Mouse (Mus musculus) gastrocnemius, adult 2 months (tissue): ENCODE measurements at regions not wholly inside any gene's neighbourhood (a gene's known extent, or its start where the extent isn't known, plus 50 kb on each side); places are given as distances from the start of the nearest gene placed in this dataset.

Experiments used
- DNase-seq: peaks from one replicate; pipeline ENCODE4 v3.0.0; 2022
- H3K27ac ChIP-seq: fragments of 200-600 bp; 2 replicates; pipeline ENCODE4 v1.8.1; 2022; ENCODE audit warnings: mild to moderate bottlenecking
- H3K4me3 ChIP-seq: fragments of 200-600 bp; 2 replicates; pipeline ENCODE4 v1.8.1; 2022; ENCODE audit warnings: mild to moderate bottlenecking, moderate library complexity
- CTCF ChIP-seq: fragments of 200-600 bp; IDR thresholded peaks from 2 replicates; pipeline ENCODE4 v1.8.1; 2022; ENCODE audit warnings: antibody characterized with exemption, mild to moderate bottlenecking, moderate library complexity
- intact Hi-C: fragments of 180-260 bp; cut with DNase I; formaldehyde crosslinking; loops from one replicate; pipeline ENCODE4 v1.15.1; 2025

- no peak for TF ChIP-seq CTCF
- Histone ChIP-seq H3K27ac (no peak overlapping the region), H3K4me3 (no peak overlapping the region)
- DNase-seq: no peak
- intact Hi-C loops: no loop called here
Observed at GRCm38 (mm10) chr17:47207471-47207870, 161.2 kb upstream of the Mrps10 start.

GRCm38 (mm10) chr17:47204470-47205162 is 164.1 kb upstream of the Mrps10 start:
- intact Hi-C loops: no loop called here
- no peak for DNase-seq
- no peak overlapping the region for H3K4me3 ChIP-seq
- no peak for TF ChIP-seq CTCF
- H3K27ac ChIP-seq: no peak overlapping the region

- H3K4me3 ChIP-seq: no peak overlapping the region
- DNase-seq: no peak
- intact Hi-C loops: no loop called here
- TF ChIP-seq CTCF: no peak
- H3K27ac ChIP-seq: no peak overlapping the region
Observed at GRCm38 (mm10) chr17:47199206-47199605, 169.5 kb upstream of the Mrps10 start.

- peak; percentile 43 for DNase-seq
- intact Hi-C loops: no loop called here
- TF ChIP-seq CTCF: no peak
- H3K4me3 ChIP-seq: peak overlapping the region; percentile 5; the same call in 1 of the 2 replicates
- H3K27ac ChIP-seq: no peak overlapping the region
Observed at GRCm38 (mm10) chr17:47197957-47198356, 170.7 kb upstream of the Mrps10 start.

- Histone ChIP-seq H3K4me3 (no peak overlapping the region), H3K27ac (no peak overlapping the region)
- intact Hi-C loops: no loop called here
- no peak for TF ChIP-seq CTCF
- DNase-seq: no peak
Observed at GRCm38 (mm10) chr17:47196992-47197391, 171.7 kb upstream of the Mrps10 start.

GRCm38 (mm10) chr17:47195981-47196380 is 172.7 kb upstream of the Mrps10 start:
- no peak overlapping the region for H3K4me3 ChIP-seq
- TF ChIP-seq CTCF: no peak
- intact Hi-C loops: no loop called here
- no peak overlapping the region for H3K27ac ChIP-seq
- DNase-seq: no peak

GRCm38 (mm10) chr17:47194463-47195012 is 174.1 kb upstream of the Mrps10 start:
- intact Hi-C loops: no loop called here
- H3K27ac ChIP-seq: no peak overlapping the region
- no peak for TF ChIP-seq CTCF
- no peak overlapping the region for H3K4me3 ChIP-seq
- DNase-seq: no peak

- Histone ChIP-seq H3K4me3 (no peak overlapping the region), H3K27ac (no peak overlapping the region)
- intact Hi-C loops: no loop called here
- DNase-seq: no peak
- TF ChIP-seq CTCF: no peak
Observed at GRCm38 (mm10) chr17:47191416-47191815, 177.3 kb upstream of the Mrps10 start.

- no peak for DNase-seq
- H3K4me3 ChIP-seq: no peak overlapping the region
- intact Hi-C loops: no loop called here
Observed at GRCm38 (mm10) chr17:47189770-47190169, 178.9 kb upstream of the Mrps10 start.

GRCm38 (mm10) chr17:47184148-47184547 is 173.8 kb upstream of the Ubr2 start:
- no peak for TF ChIP-seq CTCF
- Histone ChIP-seq H3K27ac (peak overlapping the region; percentile 16; the same call in 1 of the 2 replicates), H3K4me3 (no peak overlapping the region)
- intact Hi-C loops: no loop called here
- DNase-seq: no peak

More at GRCm38 (mm10) chr17:47189770-47190169, 178.9 kb upstream of the Mrps10 start:
- H3K27ac ChIP-seq: no peak overlapping the region
- no peak for TF ChIP-seq CTCF

- TF ChIP-seq CTCF: no peak
- H3K27ac ChIP-seq: peak overlapping the region; percentile 54
- DNase-seq: peak; percentile 44
- H3K4me3 ChIP-seq: no peak overlapping the region
- intact Hi-C loops: no loop called here
Observed at GRCm38 (mm10) chr17:47182118-47182517, 171.8 kb upstream of the Ubr2 start.

- DNase-seq: no peak
- peak overlapping the region; percentile 20; the same call in 1 of the 2 replicates for H3K4me3 ChIP-seq
- TF ChIP-seq CTCF: no peak
- intact Hi-C loops: no loop called here
- H3K27ac ChIP-seq: no peak overlapping the region
Observed at GRCm38 (mm10) chr17:47179410-47179809, 169.1 kb upstream of the Ubr2 start.

GRCm38 (mm10) chr17:47178705-47179104 is 168.3 kb upstream of the Ubr2 start:
- intact Hi-C loops: no loop called here
- Histone ChIP-seq H3K4me3 (no peak overlapping the region), H3K27ac (no peak overlapping the region)
- no peak for DNase-seq
- no peak for TF ChIP-seq CTCF
